Mouse (Mus musculus): Measurements from ENCODE around the gene Pafah2. TPM values are rescaled to one million over a fixed set of nuclear protein-coding genes. Genes with fewer than 3 reads are reported as not detected.

Gene Pafah2
- polyA plus RNA-seq, 1 experiment from 2014 or later: 8.2 TPM

- H3K9me3 ChIP-seq (replicated peaks; ENCODE audit: control insufficient read depth, low read length): no peaks in the 10 kb centered on the region
- no peaks in the 10 kb centered on the region for H3K36me3 ChIP-seq (ENCODE audit: control insufficient read depth, insufficient read depth)
- H3K4me3 ChIP-seq (ENCODE audit: low read depth, low read length): no peak overlapping the region
- H3K9ac ChIP-seq (ENCODE audit: low read depth, low read length): no peak overlapping the region
- 59% methylated on average over 7 of the region's 7 CpGs for WGBS (ENCODE audit: insufficient replicate concordance)
- no peak for ATAC-seq (ENCODE audit: low read depth)
- no peak overlapping the region for H3K27ac ChIP-seq (ENCODE audit: low read length)
- no peaks in the 10 kb centered on the region for H3K27me3 ChIP-seq (ENCODE audit: control insufficient read depth, insufficient read depth, low read depth, low read length)
- peaks cover 15% of the 10 kb centered on the region for H3K4me1 ChIP-seq (ENCODE audit: control insufficient read depth, low read depth, low read length)
- H3K4me2 ChIP-seq (ENCODE audit: low read depth, low read length): no peak overlapping the region
These were observed 47.5 kb downstream of the Pafah2 start for GRCm38 (mm10) chr4:134443589-134443988.

DNA sequence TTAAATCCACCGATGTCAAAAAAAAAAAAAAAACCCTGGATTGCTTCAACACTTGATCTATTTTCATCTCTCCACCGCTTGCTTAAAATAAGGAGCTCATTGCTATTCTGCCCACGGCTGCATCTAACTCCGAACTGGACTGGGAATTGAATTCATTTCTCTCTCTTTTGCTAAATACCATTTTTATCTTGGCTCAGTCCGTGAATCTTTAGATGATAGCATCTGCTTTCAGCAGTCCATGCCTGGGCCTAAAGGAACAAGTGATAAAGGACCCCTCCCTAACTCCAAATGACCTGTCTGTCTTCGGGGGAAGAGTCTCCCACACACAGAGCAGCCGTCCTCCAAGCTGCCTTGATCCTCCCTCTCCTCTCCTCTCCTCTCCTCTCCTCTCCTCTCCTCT is 48.8 kb downstream of the Pafah2 start:
- ATAC-seq (ENCODE audit: low read depth): no peak
- Histone ChIP-seq H3K27ac (ENCODE audit: low read length) (no peak overlapping the region), H3K4me1 (ENCODE audit: control insufficient read depth, low read depth, low read length) (peaks cover 2% of the 10 kb centered on the region; the same call in 1 of the 2 replicates), H3K4me2 (ENCODE audit: low read depth, low read length) (no peak overlapping the region), H3K27me3 (ENCODE audit: control insufficient read depth, insufficient read depth, low read depth, low read length) (peaks cover under 1% of the 10 kb centered on the region), H3K9ac (ENCODE audit: low read depth, low read length) (no peak overlapping the region), H3K9me3 (replicated peaks; ENCODE audit: control insufficient read depth, low read length) (no peaks in the 10 kb centered on the region), H3K36me3 (ENCODE audit: control insufficient read depth, insufficient read depth) (no peaks in the 10 kb centered on the region), H3K4me3 (ENCODE audit: low read depth, low read length) (no peak overlapping the region)
- 51% methylated on average over 7 of the region's 7 CpGs for WGBS (ENCODE audit: insufficient replicate concordance)

GRCm38 (mm10) chr4:134445489-134445888 is 49.4 kb downstream of the Pafah2 start:
- no peak overlapping the region for H3K9ac ChIP-seq (ENCODE audit: low read depth, low read length)
- no peak overlapping the region for H3K4me3 ChIP-seq (ENCODE audit: low read depth, low read length)
- no peaks in the 10 kb centered on the region for H3K36me3 ChIP-seq (ENCODE audit: control insufficient read depth, insufficient read depth)
- H3K27ac ChIP-seq (ENCODE audit: low read length): no peak overlapping the region
- H3K9me3 ChIP-seq (replicated peaks; ENCODE audit: control insufficient read depth, low read length): no peaks in the 10 kb centered on the region
- H3K4me2 ChIP-seq (ENCODE audit: low read depth, low read length): no peak overlapping the region
- H3K4me1 ChIP-seq (ENCODE audit: control insufficient read depth, low read depth, low read length): no peaks in the 10 kb centered on the region
- ATAC-seq (ENCODE audit: low read depth): no peak
- peaks cover 6% of the 10 kb centered on the region for H3K27me3 ChIP-seq (ENCODE audit: control insufficient read depth, insufficient read depth, low read depth, low read length)
- 80% methylated on average over 1 of the region's 1 CpGs for WGBS (ENCODE audit: insufficient replicate concordance)

GRCm38 (mm10) chr4:134447966-134448365 is 51.8 kb downstream of the Pafah2 start:
- H3K4me2 ChIP-seq (ENCODE audit: low read depth, low read length): no peak overlapping the region
- H3K36me3 ChIP-seq (ENCODE audit: control insufficient read depth, insufficient read depth): no peaks in the 10 kb centered on the region
- no peaks in the 10 kb centered on the region for H3K9me3 ChIP-seq (replicated peaks; ENCODE audit: control insufficient read depth, low read length)
- no peak overlapping the region for H3K27ac ChIP-seq (ENCODE audit: low read length)
- no peak overlapping the region for H3K4me3 ChIP-seq (ENCODE audit: low read depth, low read length)
- no peak for ATAC-seq (ENCODE audit: low read depth)
- H3K27me3 ChIP-seq (ENCODE audit: control insufficient read depth, insufficient read depth, low read depth, low read length): peaks cover 9% of the 10 kb centered on the region
- WGBS (ENCODE audit: insufficient replicate concordance): 30% methylated on average over 23 of the region's 23 CpGs
- no peaks in the 10 kb centered on the region for H3K4me1 ChIP-seq (ENCODE audit: control insufficient read depth, low read depth, low read length)
- no peak overlapping the region for H3K9ac ChIP-seq (ENCODE audit: low read depth, low read length)

DNA sequence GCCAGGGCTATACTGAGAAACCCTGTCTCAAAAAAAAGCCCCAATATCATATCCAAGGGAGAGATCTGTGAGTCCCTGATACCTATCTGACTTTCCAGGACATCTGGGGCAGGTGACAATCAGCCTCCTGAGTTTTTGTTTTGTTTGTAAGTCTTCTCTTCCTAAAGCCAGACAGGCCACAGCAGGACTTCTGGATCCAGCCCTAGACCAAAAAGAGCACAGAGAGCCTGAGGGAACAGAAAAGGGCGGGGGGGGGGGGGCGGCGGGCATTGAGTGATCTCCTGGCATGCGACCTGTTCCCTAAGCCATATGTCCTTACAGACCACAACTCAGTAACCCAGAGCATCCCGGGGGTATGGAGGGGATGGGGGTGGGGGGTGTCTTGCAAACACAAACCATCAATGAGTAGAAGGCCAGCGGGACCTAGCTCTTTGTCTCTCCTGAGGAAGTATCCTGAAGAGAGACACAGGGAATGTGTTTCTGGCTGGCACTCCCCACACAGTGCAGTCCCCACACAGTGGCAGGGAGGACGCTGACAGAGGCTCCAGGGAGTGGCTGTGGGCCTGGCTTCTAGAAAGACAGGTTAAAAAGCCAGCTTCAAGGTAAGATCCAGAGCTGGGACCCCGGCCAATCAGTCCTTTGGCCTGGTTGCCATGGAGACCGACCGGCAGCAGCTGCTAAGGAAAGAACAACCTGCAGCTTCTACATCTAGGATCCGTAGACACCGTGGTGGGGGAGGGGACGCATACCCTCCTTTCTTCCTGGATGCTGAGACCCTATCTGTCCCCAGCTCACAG is 53.7 kb downstream of the Pafah2 start:
- H3K27me3 ChIP-seq (ENCODE audit: control insufficient read depth, insufficient read depth, low read depth, low read length): peaks cover 9% of the 10 kb centered on the region
- no peaks in the 10 kb centered on the region for H3K4me1 ChIP-seq (ENCODE audit: control insufficient read depth, low read depth, low read length)
- H3K4me2 ChIP-seq (ENCODE audit: low read depth, low read length): no peak overlapping the region
- H3K9me3 ChIP-seq (replicated peaks; ENCODE audit: control insufficient read depth, low read length): no peaks in the 10 kb centered on the region
- H3K36me3 ChIP-seq (ENCODE audit: control insufficient read depth, insufficient read depth): no peaks in the 10 kb centered on the region
- H3K4me3 ChIP-seq (ENCODE audit: low read depth, low read length): no peak overlapping the region
- ATAC-seq (ENCODE audit: low read depth): no peak
- H3K27ac ChIP-seq (ENCODE audit: low read length): no peak overlapping the region
- no peak overlapping the region for H3K9ac ChIP-seq (ENCODE audit: low read depth, low read length)
- 54% methylated on average over 13 of the region's 13 CpGs for WGBS (ENCODE audit: insufficient replicate concordance)

DNA sequence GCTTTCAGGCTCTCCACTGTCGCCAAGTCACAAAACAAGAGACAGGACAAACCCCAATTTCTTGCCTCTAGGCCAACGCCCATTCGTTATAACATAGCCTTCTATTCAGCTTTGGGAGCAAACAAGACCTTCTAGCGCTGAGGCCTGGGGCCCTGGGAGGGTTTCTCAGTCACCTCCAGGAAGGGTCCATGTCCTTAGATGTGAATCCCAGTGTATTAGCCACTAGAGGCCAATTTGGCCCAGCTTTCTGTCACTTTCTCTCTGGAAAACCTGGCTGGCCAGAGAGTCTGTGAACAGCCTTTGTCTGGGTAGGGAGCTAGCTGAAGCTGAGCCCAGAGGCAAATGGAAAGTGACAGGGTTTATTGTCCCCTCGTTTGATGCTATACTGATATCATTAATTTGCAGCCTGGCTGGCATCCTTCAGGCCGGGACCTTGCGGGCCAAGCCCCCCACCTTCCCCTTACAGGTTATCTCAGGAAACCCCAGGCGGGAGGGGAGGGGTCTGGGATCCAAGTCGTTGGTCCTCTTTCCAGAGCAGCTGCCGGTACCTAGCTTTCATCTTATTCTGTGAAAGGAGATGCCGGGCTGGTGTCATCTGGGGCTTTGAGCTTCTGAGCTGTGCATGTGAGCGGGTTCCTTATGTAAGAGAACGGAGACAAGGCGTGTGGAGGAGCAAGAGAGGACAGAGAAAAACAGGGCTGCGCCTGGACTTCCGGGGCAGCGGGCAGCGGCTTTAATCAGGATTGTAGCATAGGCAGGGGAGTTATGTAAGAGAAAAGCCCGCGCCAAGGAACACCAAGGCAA is 54.5 kb downstream of the Pafah2 start:
- Histone ChIP-seq H3K9ac (ENCODE audit: low read depth, low read length) (no peak overlapping the region), H3K4me2 (ENCODE audit: low read depth, low read length) (no peak overlapping the region), H3K4me1 (ENCODE audit: control insufficient read depth, low read depth, low read length) (peaks cover 4% of the 10 kb centered on the region; the same call in 1 of the 2 replicates), H3K27ac (ENCODE audit: low read length) (no peak overlapping the region), H3K4me3 (ENCODE audit: low read depth, low read length) (no peak overlapping the region), H3K27me3 (ENCODE audit: control insufficient read depth, insufficient read depth, low read depth, low read length) (peaks cover 9% of the 10 kb centered on the region), H3K9me3 (replicated peaks; ENCODE audit: control insufficient read depth, low read length) (no peaks in the 10 kb centered on the region), H3K36me3 (ENCODE audit: control insufficient read depth, insufficient read depth) (no peaks in the 10 kb centered on the region)
- 30% methylated on average over 20 of the region's 20 CpGs for WGBS (ENCODE audit: insufficient replicate concordance)
- no peak for ATAC-seq (ENCODE audit: low read depth)

DNA sequence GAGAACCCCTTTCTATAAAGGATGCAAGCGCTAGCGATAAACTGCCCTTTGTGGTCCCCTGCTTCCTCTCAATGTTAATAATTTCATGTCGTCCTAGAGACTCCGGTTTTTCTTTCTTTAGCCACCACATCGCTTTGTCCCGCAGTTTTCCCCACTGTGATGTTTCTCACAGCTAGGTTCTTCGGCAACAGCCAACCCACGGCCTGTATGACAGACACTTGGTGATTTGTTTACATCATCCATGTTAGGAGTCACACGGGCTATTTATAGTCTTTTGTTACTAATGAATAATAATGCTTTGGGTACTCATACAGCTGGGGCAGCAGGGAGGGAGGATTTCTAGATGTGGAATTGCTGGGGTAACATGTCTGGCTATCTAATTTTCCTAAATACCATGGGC is 55.4 kb downstream of the Pafah2 start:
- Histone ChIP-seq H3K4me1 (ENCODE audit: control insufficient read depth, low read depth, low read length) (peaks cover 4% of the 10 kb centered on the region; the same call in 1 of the 2 replicates), H3K36me3 (ENCODE audit: control insufficient read depth, insufficient read depth) (no peaks in the 10 kb centered on the region), H3K4me3 (ENCODE audit: low read depth, low read length) (no peak overlapping the region), H3K27me3 (ENCODE audit: control insufficient read depth, insufficient read depth, low read depth, low read length) (peaks cover 9% of the 10 kb centered on the region), H3K9me3 (replicated peaks; ENCODE audit: control insufficient read depth, low read length) (no peaks in the 10 kb centered on the region), H3K9ac (ENCODE audit: low read depth, low read length) (no peak overlapping the region), H3K27ac (ENCODE audit: low read length) (no peak overlapping the region), H3K4me2 (ENCODE audit: low read depth, low read length) (no peak overlapping the region)
- WGBS (ENCODE audit: insufficient replicate concordance): 58% methylated on average over 9 of the region's 9 CpGs
- ATAC-seq (ENCODE audit: low read depth): no peak

DNA sequence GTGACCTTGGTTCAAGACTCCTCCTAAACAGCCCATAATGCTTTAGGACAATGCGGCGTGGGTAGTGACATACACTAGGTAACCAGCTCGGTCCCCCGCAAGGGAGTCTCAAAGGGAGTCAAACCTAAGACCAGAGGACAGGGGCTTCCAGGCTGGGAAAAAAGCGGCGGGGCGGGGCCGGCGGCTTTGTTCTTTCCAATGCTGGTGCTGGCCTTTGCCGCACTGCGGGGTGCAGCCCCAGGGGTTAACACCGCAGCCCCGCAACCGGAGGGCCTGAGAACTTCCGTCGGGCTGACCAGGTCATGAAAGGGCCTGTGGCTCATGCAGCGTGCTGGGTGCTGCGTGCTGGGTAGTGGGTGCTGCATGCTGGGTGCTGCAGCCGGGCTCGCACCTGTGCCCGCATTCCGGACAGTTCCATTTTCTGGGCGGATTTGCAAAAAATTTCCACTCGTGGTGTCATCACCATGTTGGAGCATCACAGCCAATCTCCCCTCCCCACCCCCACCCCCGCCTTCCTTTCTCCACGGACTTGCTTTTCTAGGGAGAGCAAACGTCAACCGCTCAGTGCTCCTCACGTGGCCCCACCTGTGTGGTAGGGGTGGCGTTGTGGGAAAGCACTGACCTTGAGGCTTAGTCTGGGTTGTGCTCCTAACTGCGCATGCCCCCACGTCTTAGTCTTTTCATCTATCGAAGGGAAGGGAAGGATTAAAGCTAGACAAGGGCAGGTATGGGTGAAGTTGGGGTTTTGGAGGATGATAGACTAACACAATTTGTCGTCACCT is 57.7 kb downstream of the Pafah2 start:
- ATAC-seq (ENCODE audit: low read depth): no peak
- Histone ChIP-seq H3K9me3 (replicated peaks; ENCODE audit: control insufficient read depth, low read length) (no peaks in the 10 kb centered on the region), H3K9ac (ENCODE audit: low read depth, low read length) (no peak overlapping the region), H3K27me3 (ENCODE audit: control insufficient read depth, insufficient read depth, low read depth, low read length) (peaks cover 9% of the 10 kb centered on the region), H3K36me3 (ENCODE audit: control insufficient read depth, insufficient read depth) (no peaks in the 10 kb centered on the region), H3K4me3 (ENCODE audit: low read depth, low read length) (no peak overlapping the region), H3K4me2 (ENCODE audit: low read depth, low read length) (no peak overlapping the region), H3K4me1 (ENCODE audit: control insufficient read depth, low read depth, low read length) (peaks cover 4% of the 10 kb centered on the region; the same call in 1 of the 2 replicates), H3K27ac (ENCODE audit: low read length) (no peak overlapping the region)
- 62% methylated on average over 33 of the region's 34 CpGs for WGBS (ENCODE audit: insufficient replicate concordance)
